Mouse (Mus musculus) stomach, postnatal 0 days (tissue): ENCODE results near the gene Gal3st2.
"Not testable (repeated sequence)": the region's sequence is repeated elsewhere in the genome, so short reads cannot be mapped to it uniquely, and the experiment has no call there.

Source experiments
- CTCF ChIP-seq: IDR thresholded peaks from 2 replicates; pipeline ENCODE4 v1.5.1; 2016; ENCODE audit warnings: antibody characterized with exemption, low read depth, mild to moderate bottlenecking, moderate library complexity
- EP300 ChIP-seq: optimal IDR thresholded peaks from 2 replicates; pipeline ENCODE3; 2016; ENCODE audit warnings: antibody characterized with exemption

- not testable (repeated sequence) for TF ChIP-seq CTCF, EP300
Measured at GRCm38 (mm10) chr1:93922609-93923008, 61.5 kb downstream of the Gal3st2 start.
